Mouse (Mus musculus): ENCODE results near the gene Ncor2.

Gene Ncor2

DNA sequence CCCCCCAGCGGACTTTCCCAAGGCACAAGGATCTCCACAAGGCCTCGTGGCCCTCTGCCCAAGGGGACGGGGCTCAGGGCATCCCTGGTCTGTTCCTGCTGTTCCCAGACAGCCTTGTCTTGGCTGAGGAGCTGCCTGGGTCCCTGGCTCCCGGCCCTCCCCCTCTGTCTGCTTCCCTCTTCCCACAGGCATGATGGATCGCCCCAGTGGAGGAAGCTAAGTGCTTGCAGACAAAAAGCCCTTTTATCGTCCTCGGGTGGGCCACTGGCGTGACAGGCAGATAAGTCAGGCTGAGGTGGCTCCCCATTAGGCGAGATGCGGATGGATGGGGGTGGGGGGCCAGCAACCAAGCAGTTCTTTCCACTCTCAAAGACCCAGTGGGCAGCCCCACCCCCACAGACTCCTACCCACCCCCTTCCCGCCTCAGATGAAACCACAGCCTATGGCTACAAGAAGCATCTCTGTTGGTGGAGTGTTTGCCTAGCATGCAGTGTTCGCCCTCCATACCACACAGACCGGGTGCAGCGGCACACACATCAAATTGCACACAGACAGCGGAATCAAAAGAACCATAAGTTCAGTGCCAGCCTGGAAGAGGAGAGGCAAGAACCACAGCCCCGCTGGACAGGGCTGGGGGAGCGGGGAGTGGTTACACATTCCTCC, 27.0 kb downstream of the Ncor2 start:
- in situ Hi-C loops (cut with MboI; ENCODE audit: unreplicated experiment in 2 of 2), result no loop called here

DNA sequence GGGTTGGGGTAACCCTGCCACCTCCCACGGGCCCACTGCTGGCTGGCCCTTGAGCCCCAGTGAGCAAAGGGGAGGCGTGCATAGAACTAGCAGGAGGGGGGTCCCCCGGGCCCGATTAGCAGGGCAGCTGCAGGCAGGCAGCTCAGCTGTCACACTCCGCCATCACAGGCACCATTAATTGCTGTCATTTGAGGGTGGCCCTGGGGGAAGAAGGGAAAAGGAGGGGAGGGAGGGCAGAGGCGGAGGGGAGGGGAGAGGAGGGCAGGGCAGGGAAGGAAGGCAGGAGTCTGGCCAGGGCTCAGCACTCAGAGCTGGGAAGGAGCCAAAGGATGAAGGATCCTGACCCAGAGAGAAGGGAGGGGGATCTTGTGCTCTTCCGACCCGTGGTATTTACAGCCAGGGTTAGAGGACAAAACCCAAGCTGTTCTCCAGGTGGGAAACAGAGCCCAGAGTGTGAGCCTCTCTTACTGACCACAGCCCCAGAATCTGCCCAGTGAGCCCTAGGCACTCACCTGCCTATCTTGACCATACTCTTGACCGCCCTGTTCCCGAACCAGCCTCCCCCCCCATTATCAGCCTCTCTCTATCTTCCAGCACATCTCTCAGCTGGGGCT, 28.0 kb downstream of the Ncor2 start:
- in situ Hi-C loops (cut with MboI; ENCODE audit: unreplicated experiment in 2 of 2), result no loop called here

GRCm38 (mm10) chr5:125149142-125149541, 29.9 kb downstream of the Ncor2 start:
- in situ Hi-C loops (cut with MboI; ENCODE audit: unreplicated experiment in 2 of 2), result no loop called here

GRCm38 (mm10) chr5:125148686-125149085, 30.3 kb downstream of the Ncor2 start:
- in situ Hi-C loops (cut with MboI; ENCODE audit: unreplicated experiment in 2 of 2), result no loop called here

DNA sequence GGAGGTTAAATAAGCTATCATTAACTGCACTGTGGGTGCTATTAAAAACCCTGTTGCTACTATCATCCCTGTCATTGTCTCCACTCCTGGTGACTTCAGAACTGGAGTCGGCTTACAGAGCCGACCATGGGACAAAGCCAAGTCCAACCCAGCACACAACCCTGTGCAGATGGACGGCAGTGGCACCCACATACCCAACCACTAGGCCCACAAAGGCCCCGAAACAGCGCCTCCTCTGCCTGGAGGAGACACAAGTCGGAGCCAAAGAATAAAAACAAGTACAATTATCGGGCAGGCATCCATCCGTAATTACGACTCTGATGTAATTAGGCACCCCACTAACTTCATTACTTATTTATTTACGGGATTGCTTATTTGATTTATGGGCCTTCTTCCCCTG, 30.8 kb downstream of the Ncor2 start:
- in situ Hi-C loops (cut with MboI; ENCODE audit: unreplicated experiment in 2 of 2), result no loop called here

DNA sequence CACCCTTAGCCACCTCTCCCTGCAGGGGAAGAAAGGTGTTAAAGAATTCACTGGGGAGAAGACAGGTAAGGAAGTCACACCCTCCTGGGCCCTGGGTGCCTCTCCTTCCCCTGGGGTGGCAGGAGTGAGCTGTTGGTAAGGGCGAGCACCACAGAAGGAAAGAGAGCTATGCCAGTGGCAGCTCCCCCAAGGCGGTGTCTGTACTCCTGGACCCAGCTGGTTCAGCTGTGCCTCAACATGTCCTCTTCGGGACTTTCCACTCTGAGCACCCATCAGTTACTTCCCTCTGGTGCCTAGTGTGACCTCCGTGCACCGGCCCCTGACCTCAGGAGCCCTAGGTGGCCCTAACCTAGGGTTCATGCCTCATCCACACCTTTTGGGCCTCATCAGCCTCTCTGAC, 31.9 kb downstream of the Ncor2 start:
- in situ Hi-C loops (cut with MboI; ENCODE audit: unreplicated experiment in 2 of 2), result no loop called here

DNA sequence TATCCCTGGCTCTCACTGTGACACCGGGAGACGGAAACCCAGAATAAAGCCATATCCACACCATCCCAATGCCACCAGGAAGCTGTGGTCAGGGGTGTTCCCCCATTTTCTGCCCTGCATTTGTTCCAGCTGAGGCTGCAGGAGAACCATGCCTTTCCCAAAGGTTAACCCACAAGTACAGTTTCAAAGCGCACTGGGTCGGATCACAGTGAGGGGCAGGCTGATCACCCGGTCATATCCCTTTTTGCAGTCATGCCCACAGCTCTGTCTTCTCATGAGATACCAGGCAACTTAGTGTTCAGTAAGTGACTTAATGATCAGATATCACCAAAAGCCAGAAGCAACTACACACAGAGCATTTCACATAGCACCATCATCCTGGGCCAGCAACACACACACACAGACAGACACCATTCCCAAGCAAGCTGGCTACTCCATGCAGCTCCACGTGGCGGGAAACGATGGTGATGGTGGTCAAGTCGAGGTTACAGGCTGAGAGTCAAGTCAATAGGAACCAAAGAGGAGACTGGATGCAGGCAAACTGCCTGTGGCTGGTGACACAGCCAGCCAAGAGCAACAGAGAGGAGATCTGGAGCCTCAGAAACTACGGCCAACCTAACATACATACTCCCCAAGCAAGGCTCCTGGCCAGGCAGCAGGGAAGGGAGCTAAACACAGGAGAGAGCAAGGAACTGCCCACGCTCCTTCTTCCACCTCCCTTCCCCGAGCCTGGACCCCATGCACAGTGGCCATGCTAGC, 35.7 kb downstream of the Ncor2 start:
- in situ Hi-C loops (cut with MboI; ENCODE audit: unreplicated experiment in 2 of 2), result no loop called here

GRCm38 (mm10) chr5:125141916-125142315, 37.1 kb downstream of the Ncor2 start:
- in situ Hi-C loops (cut with MboI; ENCODE audit: unreplicated experiment in 2 of 2), result no loop called here

DNA sequence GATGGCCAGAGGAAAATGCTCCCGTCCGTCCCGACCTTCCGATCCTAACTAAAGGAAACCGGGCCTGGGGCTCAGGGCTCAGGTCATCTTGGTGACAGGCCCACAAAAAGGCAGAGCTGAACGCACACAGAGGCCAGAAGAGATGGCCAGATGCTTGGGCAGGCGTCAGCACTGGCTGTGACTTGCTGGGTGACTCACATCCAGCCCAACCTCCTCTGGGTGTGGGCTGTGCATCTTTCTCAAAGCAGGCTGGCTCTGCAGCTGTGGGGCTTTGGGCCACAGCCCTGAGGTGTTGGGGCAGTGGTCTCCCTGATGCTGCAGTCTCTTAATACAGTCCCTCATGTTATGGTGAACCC, 37.5 kb downstream of the Ncor2 start:
- in situ Hi-C loops (cut with MboI; ENCODE audit: unreplicated experiment in 2 of 2), result no loop called here

DNA sequence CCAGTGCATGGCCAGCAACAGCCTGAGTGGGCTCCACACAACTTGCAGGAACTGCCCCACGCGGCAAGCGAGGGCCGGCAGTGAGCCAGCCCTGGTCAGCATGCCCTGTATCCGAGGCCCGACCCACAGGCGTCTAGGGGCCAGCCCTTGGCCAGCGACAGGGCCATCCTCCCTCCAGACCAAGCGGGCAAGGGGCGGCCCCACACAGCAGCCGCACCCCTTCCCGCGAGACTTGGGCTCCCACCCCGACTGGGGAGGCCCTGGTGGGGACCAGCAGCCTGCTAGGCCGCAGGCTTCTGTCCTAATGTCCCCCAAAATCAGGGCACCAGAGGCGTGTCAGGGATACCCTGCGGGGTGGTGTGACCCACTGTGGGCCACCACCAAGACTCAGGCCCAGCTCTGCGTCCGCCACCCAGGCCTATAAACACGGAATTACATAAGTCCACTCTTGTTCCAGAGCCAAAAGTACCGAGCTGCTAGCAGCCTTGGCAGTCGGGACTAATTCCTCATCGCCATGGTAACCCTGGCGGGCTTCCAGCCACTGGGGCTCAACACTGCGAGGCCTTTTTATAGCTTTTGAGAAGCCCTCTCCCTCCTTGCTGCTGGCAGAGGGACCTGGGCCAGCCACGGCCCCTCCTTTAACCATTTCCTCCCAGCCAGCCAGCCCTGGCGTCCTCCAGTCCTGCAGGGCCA, 38.0 kb downstream of the Ncor2 start:
- in situ Hi-C loops (cut with MboI; ENCODE audit: unreplicated experiment in 2 of 2), result no loop called here

- in situ Hi-C loops (cut with MboI; ENCODE audit: unreplicated experiment in 2 of 2), result no loop called here
These were observed 38.8 kb downstream of the Ncor2 start for GRCm38 (mm10) chr5:125140151-125140699.

DNA sequence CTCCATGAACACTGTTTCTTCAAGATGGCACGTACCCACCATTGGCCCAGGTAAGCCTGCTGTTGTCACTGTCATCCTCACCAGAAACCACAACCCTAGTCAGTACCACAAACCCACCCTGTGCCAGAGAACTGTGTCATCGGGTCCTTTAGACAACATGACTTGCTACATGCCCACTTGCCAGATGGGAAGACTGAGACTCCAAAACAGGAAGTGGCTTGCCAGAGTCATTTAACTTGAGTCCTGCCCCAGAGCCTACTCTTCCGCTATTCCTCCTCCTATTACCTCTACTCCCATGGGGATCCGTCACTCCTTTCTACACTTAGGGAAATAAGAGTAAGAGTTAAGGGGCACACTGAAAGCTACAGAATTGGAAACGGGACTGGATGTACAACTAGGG, 39.4 kb downstream of the Ncor2 start:
- in situ Hi-C loops (cut with MboI; ENCODE audit: unreplicated experiment in 2 of 2), result no loop called here

DNA sequence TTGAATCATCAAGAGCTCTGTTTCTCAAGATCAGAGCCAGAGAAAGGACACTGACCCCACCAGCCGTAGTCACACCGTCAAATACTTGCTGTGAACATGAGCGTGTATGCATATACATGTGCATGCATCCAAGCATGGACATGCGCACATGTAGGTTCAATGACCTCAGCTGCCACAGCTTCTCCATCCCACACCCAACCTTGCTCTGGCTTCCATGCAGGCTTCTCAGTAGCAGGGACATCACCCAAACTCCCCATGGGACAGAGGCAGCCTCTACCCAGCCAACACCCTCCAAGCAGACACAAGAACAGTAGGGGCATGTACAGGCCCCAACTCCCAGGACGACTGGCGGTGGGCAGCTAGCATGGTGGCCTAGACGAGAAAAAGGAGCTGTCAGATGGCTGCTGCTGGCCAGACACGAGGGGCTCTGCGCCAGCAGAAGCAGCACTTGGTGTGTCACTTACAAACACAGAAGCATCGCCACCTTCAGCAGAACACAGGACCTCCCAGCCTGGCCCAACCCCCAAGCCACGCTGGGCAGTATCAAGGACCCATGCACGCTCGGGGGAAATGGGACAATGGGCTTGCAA, 40.1 kb downstream of the Ncor2 start:
- in situ Hi-C loops (cut with MboI; ENCODE audit: unreplicated experiment in 2 of 2), result no loop called here

DNA sequence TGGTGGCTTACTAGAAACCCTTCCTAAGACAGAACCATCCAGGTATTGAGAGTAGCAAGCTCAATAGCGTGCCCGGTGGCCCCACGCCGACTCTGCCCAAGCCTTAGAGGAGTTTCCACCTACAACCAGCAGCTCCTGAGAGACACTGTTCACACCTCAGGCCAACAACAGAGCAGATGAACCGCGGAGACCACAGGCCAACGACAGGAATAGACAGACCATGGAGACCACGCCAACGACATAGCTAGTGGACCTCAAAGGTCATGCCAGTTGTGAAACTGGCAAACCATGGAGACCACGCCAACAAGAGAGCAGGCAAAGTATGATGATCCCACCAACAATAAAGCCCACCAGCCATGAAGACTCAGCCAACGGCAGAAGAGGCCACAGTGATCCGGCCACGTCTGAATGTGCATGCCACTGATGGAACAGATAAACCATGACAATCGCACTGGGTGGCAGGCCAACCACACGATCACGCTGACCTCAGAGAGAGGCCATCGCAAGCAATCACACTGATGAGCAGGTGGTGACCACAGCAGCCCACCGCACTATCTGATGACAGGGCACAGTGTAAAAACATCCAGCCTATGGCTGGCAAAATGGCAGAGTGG, 41.2 kb downstream of the Ncor2 start:
- in situ Hi-C loops (cut with MboI; ENCODE audit: unreplicated experiment in 2 of 2), result no loop called here

DNA sequence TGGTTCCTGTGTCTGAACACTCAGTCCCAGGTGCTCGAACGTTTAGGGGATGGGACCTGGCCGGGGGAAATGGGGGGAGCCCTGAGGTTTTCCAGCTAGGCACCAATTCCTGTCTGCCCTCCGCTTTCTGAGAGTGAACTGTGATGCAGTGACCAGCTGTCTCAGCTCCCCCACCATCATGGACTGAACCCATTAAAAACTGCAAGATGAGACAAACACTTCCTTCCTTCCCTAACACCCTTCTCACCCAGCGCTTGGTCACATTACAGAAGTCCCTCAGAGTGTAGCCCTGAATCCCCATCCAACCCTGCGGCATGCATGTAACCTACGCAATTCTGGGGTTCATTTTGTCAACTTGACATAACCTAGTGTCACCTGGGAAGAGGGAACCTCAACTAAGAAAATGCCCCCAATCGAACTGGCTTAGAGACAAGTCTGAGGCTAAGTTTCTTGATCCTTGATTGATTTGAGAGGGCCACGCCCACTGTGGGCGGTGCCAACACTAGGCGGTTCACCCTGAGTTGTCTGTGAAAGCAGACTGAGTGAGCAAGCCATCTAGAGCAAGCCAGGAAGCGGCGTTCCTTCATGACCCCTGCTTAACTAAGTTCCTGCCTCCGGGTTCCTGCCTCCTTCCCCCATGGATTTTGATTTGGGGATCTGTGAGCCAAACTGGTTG, 41.9 kb downstream of the Ncor2 start:
- in situ Hi-C loops (cut with MboI; ENCODE audit: unreplicated experiment in 2 of 2), result no loop called here

GRCm38 (mm10) chr5:125136296-125136995, 42.6 kb downstream of the Ncor2 start:
- in situ Hi-C loops (cut with MboI; ENCODE audit: unreplicated experiment in 2 of 2), result no loop called here

- in situ Hi-C loops (cut with MboI; ENCODE audit: unreplicated experiment in 2 of 2), result no loop called here
These were observed 44.1 kb downstream of the Ncor2 start for GRCm38 (mm10) chr5:125134795-125135468.

GRCm38 (mm10) chr5:125134391-125134790, 44.6 kb downstream of the Ncor2 start:
- in situ Hi-C loops (cut with MboI; ENCODE audit: unreplicated experiment in 2 of 2), result no loop called here

- in situ Hi-C loops (cut with MboI; ENCODE audit: unreplicated experiment in 2 of 2), result no loop called here
These were observed 45.4 kb downstream of the Ncor2 start for GRCm38 (mm10) chr5:125133651-125134050.

Data from v-Abl transformed pro-B cells (cell line).